Mouse (Mus musculus) large intestine, adult 2 months (tissue): ENCODE measurements around the gene Socs7. TPM values are rescaled to one million over a fixed set of nuclear protein-coding genes. Genes with fewer than 3 reads are reported as not detected.

Experiments used
- DNase-seq: peaks from one replicate; pipeline ENCODE4 v3.0.0-alpha.2; 2012; ENCODE audit warnings: low read depth, low spot score
- WGBS: fragments of 180-500 bp; shearing (Covaris S2); methylation state at CpG from one replicate; pipeline ENCODE4 v1.1.7; 2018; 5-methylcytosine and 5-hydroxymethylcytosine counted together
- polyA plus RNA-seq: library from polyadenylated mRNA; depleted of rRNA; stranded (reverse); fragments of >200 nt; gene quantifications from 2 replicates; pipeline ENCODE4 v1.2.3, GENCODE M21; 2012

Gene Socs7
- polyA plus RNA-seq, 1 experiment: 4.3 TPM

GRCm38 (mm10) chr11:97410958-97411357, 48.6 kb downstream of the Socs7 start:
- WGBS: 82% methylated on average over 4 of the region's 4 CpGs
- DNase-seq: no peak

DNA sequence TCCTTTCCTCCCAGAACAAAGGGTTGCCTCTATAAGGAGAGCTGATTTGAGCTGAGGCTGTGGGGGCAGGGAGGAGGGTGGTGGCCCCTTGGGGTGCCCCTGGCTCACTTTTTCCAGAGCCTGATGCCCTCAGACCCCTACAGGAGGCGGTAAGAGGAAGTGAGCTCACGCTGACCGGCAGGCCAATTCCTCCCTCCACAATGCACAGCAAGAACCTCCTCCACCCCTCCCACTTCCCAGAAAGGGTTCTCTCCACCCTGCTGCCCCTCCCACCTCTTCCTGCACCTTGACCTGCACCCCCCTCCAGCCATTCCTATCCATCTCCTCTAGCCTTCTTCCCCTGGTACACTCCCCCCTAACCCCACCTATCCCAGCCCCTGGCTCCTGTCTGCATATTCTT, 49.8 kb downstream of the Socs7 start:
- DNase-seq: no peak
- 54% methylated on average over 3 of the region's 3 CpGs for WGBS

DNA sequence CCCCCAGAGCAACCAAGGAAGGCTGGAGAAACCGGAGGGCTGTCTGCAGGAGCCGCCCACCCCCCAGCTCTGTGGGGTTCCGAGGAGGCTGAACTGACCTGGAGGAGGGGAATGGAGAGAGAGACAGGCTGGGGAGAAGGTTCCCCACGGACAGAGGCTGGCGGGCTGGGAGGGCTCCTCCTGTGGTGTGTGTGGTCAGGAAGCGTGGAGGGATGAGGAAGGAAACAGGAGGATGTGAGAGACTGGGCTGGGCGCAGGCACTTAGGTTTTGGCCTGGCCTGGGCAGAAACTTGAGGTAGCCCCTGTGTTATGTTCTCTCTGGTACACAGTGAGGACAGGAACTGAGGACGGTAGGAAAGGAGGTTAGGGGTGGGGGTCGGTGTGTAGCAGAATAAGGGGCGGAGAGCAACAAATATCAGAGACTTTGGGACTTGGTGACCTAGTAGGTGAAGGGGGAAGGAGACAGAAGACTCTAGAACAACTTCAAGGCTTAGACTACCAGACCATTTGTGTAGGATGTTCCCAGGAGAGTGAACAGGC, 50.5 kb downstream of the Socs7 start:
- WGBS: 75% methylated on average over 10 of the region's 10 CpGs
- no peak for DNase-seq

- DNase-seq: no peak
- 1% methylated on average over 29 of the region's 29 CpGs for WGBS
Measured at GRCm38 (mm10) chr11:97415330-97415711, 53.0 kb downstream of the Socs7 start, which contains the start of gene Arhgap23. TSS of gene Arhgap23 (plus strand) at chr11:97415533.

- DNase-seq: no peak
- WGBS: 4% methylated on average over 49 of the region's 49 CpGs
Measured at GRCm38 (mm10) chr11:97415712-97416636, 53.6 kb downstream of the Socs7 start.

- 21% methylated on average over 5 of the region's 5 CpGs for WGBS
- DNase-seq: no peak
Measured at GRCm38 (mm10) chr11:97416637-97417035, 54.3 kb downstream of the Socs7 start.

GRCm38 (mm10) chr11:97418834-97419539, 56.6 kb downstream of the Socs7 start:
- 76% methylated on average over 14 of the region's 14 CpGs for WGBS
- no peak for DNase-seq

DNA sequence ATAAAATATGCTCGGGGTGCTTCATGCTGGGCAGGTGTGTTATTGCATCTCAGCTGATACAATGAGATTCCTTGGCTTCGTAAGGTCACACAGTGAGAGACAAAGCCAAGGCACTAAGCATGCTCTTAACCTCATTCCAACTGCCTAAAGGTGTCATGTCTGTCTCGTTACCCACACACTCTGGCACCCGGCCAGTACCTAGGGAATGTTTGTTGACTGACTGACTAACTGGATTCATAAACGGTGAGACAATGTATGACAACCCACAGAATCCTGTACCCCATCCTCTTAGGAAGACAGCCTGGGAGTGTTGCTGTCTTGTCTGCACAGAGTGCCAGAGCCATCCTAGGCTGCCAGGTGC, 57.2 kb downstream of the Socs7 start:
- 43% methylated on average over 5 of the region's 5 CpGs for WGBS
- no peak for DNase-seq

DNA sequence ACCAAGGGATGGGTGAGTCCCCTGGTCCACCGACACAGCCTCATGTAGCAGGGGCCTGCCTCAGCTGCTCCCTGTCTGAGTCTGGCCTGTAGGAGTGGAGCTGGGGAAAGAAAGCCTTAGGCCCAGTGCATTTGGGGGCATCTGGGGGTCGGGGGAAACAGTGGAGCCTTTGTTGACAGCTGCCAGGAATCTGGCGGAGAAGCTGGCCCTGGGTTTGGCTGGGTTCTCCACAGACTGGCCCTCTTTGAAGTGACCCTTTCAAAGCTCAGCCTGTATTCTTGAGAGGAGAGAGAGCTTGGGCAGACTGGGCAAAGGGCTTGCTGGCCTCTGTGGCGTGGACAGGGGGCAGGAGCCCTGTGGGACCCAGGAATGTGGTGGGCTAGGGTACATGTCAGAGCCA, 60.2 kb downstream of the Socs7 start:
- 58% methylated on average over 4 of the region's 4 CpGs for WGBS
- no peak for DNase-seq

DNA sequence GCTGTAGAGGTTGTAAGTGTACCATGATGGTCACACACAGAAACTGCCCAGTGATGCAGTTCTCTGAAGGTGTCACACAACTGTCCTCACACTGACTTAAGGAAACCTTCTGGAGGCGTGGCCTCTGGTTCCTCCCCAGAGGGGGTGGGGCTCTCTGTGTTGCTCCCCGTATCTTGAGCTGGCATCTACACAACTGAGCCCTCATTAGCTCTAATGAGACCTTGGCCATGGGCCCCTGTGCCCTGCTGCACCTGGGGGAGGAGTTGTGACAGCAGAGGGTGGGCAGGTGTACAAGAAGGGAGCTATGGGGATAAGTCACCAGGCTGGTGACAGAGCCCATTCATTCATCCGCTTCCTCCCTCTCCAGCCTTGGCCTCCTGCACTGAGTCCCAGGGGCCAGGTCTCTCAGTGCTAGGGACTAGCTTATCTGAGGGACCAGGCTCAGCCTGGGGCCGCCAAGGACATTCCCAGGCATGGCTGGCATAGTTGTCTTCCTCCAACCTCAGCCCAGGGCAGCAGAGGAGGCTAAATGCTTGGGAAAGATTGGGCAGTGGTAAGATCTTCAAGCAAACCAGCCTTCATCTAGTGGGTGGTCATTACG, 61.8 kb downstream of the Socs7 start:
- WGBS: 57% methylated on average over 5 of the region's 5 CpGs
- DNase-seq: no peak

- WGBS: 50% methylated on average over 3 of the region's 3 CpGs
- DNase-seq: no peak
Measured at GRCm38 (mm10) chr11:97424802-97425201, 62.5 kb downstream of the Socs7 start.

DNA sequence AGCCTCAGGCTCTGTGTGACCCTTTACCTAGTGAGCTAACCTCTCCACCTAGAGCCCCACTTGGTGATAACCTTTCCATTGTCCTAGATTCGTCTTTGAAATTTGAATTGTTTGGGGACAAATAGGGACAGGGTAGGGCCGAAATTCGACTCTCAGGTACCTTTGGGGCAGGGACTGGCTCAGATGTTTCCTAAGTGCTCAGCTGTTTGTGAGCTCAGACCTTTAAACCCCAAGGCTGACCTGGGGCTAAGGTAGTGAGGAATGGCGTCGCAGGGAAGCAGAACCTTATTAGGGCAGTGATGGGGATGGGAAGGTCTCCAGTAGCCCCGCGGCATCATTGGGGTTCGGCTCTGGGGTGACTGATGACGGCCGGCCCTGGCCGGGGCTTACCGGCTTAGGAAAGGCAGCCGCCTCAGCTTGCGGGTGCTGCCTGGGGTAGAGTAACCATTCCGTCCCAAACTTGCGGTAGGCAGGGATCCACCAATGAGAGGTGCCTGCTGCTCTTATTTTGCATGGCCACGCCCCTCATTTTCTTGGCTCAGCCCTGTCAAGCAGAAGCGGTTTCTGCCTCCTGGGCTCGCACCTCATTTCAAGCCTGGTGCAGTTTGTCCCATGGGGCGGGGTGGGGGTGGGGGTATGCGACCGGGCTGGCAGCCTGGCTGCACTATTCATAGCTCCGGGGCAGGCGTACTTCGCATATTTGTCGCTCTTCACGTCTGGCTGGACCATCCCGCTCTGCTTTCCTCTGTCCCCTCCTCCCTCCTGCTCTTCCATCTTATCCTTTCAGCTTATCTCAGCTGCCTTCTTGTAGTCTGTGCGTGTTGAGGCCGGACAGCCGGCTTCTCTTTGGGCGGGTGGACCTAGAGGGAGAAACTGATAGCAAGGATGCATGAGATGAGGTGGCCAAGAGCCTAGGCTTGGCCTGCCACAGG, 65.7 kb downstream of the Socs7 start:
- no peak for DNase-seq
- 2% methylated on average over 32 of the region's 32 CpGs for WGBS

DNA sequence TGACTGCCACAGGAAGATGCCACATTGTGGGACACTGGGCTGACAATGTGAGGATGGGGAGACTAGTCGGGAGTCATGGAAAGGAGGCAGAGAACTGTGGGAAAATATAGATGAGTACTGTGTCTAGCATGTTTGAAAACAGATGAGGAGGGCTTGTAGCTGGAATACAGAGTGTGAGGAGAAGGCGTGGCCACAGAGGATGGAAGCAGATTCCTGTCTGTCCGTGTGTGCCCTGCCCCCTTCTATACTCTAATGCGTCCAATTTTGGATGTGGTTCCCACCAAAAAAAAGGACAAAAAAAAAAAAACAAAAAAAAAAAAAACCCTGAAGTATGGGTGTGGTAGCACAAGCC, 66.4 kb downstream of the Socs7 start:
- DNase-seq: no peak
- WGBS: 37% methylated on average over 4 of the region's 4 CpGs

GRCm38 (mm10) chr11:97429615-97430014, 67.3 kb downstream of the Socs7 start:
- DNase-seq: no peak
- 59% methylated on average over 8 of the region's 8 CpGs for WGBS

DNA sequence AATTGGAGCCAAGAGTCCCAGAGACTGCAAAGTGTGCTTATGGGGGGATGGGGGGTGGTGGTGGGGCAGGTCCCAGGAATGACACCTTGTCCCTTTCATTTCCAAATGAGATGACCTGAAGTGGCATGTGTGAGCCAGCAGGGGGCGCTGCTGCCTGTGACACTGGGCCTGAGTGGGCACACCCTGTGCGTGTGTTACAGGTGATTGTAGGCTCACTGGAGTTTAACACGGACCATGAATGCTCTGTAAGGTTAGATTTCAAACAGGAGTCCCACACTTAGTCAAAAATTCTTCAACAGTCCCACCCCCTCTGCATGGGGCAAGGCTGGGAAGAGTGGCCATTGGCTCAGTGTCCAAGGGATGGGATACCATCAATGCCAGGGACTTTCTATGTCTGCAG, 69.7 kb downstream of the Socs7 start:
- WGBS: 4% methylated on average over 3 of the region's 3 CpGs
- no peak for DNase-seq

- 57% methylated on average over 8 of the region's 8 CpGs for whole genome bisulfite sequencing
- no peak for DNase-seq
Measured at GRCm38 (mm10) chr11:97432983-97433539, 70.7 kb downstream of the Socs7 start.

GRCm38 (mm10) chr11:97434121-97434520, 71.8 kb downstream of the Socs7 start:
- WGBS: 74% methylated on average over 8 of the region's 8 CpGs
- no peak for DNase-seq

DNA sequence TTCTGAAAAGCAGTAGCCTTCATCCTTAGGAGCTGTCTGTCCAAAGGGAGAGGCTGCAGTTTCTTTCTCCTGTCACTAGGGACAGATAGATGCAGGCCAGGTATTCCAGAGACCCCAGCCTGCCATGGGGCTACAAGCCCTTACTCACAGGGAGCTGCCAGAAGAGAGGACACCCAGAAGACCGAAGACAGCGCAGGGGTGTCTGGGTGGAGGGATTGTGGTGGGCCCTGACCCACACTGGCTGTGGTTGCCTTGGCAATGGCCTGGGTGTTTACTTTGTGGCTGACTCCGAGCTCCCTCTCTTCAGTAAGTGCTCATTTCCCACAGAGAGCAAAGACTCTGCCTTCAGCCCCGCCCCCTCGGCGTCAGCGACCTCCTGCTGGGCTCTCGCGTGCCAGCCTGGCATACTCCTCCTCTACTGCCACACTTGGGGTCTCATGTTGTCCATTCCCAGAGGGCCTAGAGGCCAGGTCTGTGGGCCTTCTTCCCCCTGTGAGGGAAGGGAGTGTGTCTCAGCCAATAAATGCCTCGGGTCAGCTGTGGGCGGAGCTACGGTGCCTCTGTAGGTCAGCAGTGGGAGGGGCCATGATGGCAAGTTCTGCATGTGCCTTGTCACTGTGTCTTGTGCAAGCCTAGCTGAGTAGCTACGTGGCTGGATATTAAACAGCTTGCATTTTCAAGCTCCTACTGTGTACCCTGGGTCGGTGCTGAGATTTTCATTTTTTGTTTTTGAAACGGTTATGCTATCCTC, 72.5 kb downstream of the Socs7 start:
- WGBS: 2% methylated on average over 15 of the region's 15 CpGs
- peak; percentile 63 for DNase-seq
